Mouse (Mus musculus): ENCODE results near the gene Myom1. TPM values are rescaled to one million over a fixed set of nuclear protein-coding genes. Genes with fewer than 3 reads are reported as not detected.
A peak's percentile ranks its signal among the peaks of the same experiment; 100 is the strongest.

Myom1 gene
- polyA plus RNA-seq, 1 experiment from 2014 or later = 1.3 TPM

GRCm38 (mm10) chr17:70995551-70995950 lies 6.9 kb upstream of the Myom1 start:
- no peaks in the 10 kb centered on the region for H3K27me3 ChIP-seq (replicated peaks)
- WGBS = 96% methylated on average over 6 of the region's 6 CpGs

GRCm38 (mm10) chr17:70997836-70998235 lies 4.6 kb upstream of the Myom1 start:
- H3K9ac ChIP-seq = no peak overlapping the region
- 85% methylated on average over 6 of the region's 6 CpGs for WGBS
- H3K27me3 ChIP-seq (replicated peaks) = no peaks in the 10 kb centered on the region
- H3K9me3 ChIP-seq = no peaks in the 10 kb centered on the region
- no peak overlapping the region for H3K27ac ChIP-seq
- no peaks in the 10 kb centered on the region for H3K36me3 ChIP-seq (replicated peaks)
- no peak overlapping the region for H3K4me2 ChIP-seq
- ATAC-seq (replicated peaks) = no peak
- H3K4me3 ChIP-seq = no peak overlapping the region
- H3K4me1 ChIP-seq = peaks cover 10% of the 10 kb centered on the region

More at GRCm38 (mm10) chr17:70995551-70995950, 6.9 kb upstream of the Myom1 start:
- ATAC-seq (replicated peaks) = no peak
- no peak overlapping the region for H3K9ac ChIP-seq
- H3K4me3 ChIP-seq = no peak overlapping the region
- peaks cover 6% of the 10 kb centered on the region for H3K4me1 ChIP-seq
- no peaks in the 10 kb centered on the region for H3K36me3 ChIP-seq (replicated peaks)
- no peaks in the 10 kb centered on the region for H3K9me3 ChIP-seq
- no peak overlapping the region for H3K4me2 ChIP-seq
- no peak overlapping the region for H3K27ac ChIP-seq

GRCm38 (mm10) chr17:70998400-70998975 lies 3.9 kb upstream of the Myom1 start:
- Histone ChIP-seq H3K9me3 (no peaks in the 10 kb centered on the region), H3K27ac (no peak overlapping the region), H3K9ac (no peak overlapping the region), H3K36me3 (replicated peaks) (no peaks in the 10 kb centered on the region), H3K27me3 (replicated peaks) (no peaks in the 10 kb centered on the region), H3K4me1 (peaks cover 13% of the 10 kb centered on the region), H3K4me3 (no peak overlapping the region), H3K4me2 (no peak overlapping the region)
- 84% methylated on average over 9 of the region's 9 CpGs for WGBS
- no peak for ATAC-seq (replicated peaks)

GRCm38 (mm10) chr17:70999187-70999586 lies 3.2 kb upstream of the Myom1 start:
- Histone ChIP-seq H3K9ac (no peak overlapping the region), H3K27ac (no peak overlapping the region), H3K4me2 (no peak overlapping the region), H3K27me3 (replicated peaks) (no peaks in the 10 kb centered on the region), H3K9me3 (no peaks in the 10 kb centered on the region), H3K4me3 (no peak overlapping the region), H3K36me3 (replicated peaks) (no peaks in the 10 kb centered on the region), H3K4me1 (peaks cover 13% of the 10 kb centered on the region)
- no peak for ATAC-seq (replicated peaks)
- WGBS = 80% methylated on average over 5 of the region's 5 CpGs

- WGBS = 71% methylated on average over 2 of the region's 2 CpGs
- Histone ChIP-seq H3K36me3 (replicated peaks) (no peaks in the 10 kb centered on the region), H3K4me1 (peaks cover 13% of the 10 kb centered on the region), H3K9me3 (no peaks in the 10 kb centered on the region), H3K4me3 (no peak overlapping the region), H3K9ac (no peak overlapping the region), H3K27ac (no peak overlapping the region), H3K27me3 (replicated peaks) (no peaks in the 10 kb centered on the region), H3K4me2 (no peak overlapping the region; the same call in 1 of the 2 replicates)
- no peak for ATAC-seq (replicated peaks)
Observed at GRCm38 (mm10) chr17:71000255-71000654, 2.2 kb upstream of the Myom1 start.

- peak overlapping the region; percentile 75 for H3K4me2 ChIP-seq
- H3K27me3 ChIP-seq (replicated peaks) = no peaks in the 10 kb centered on the region
- H3K9me3 ChIP-seq = no peaks in the 10 kb centered on the region
- H3K4me3 ChIP-seq = peak overlapping the region; percentile 95
- no peak for ATAC-seq (replicated peaks)
- 13% methylated on average over 6 of the region's 6 CpGs for WGBS
- H3K9ac ChIP-seq = no peak overlapping the region
- peaks cover 13% of the 10 kb centered on the region for H3K4me1 ChIP-seq
- no peaks in the 10 kb centered on the region for H3K36me3 ChIP-seq (replicated peaks)
- no peak overlapping the region; the same call in 1 of the 2 replicates for H3K27ac ChIP-seq
Observed at GRCm38 (mm10) chr17:71001067-71001466, 1.4 kb upstream of the Myom1 start.

DNA sequence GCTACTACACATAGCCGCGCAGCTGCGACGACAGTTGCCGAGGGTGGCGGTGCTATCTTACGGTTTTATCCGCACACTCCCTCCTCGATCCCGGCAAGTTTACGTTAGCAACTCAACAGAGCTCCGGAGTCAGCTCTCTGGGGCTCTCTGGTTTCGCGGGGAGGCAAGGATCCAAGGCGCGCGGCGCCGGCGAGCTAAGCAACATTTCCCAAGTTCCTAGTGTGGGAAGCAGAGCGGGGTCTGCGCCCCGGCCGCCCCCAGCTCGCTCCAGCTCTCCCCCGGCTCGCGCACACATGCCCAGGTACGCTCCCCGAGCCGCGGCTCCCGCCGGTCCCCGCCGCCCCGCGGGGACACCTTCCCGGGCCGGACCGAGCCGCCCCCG lies 743 bp upstream of the Myom1 start:
- Histone ChIP-seq H3K4me1 (peaks cover 13% of the 10 kb centered on the region), H3K36me3 (replicated peaks) (no peaks in the 10 kb centered on the region), H3K27me3 (replicated peaks) (no peaks in the 10 kb centered on the region), H3K4me2 (peak overlapping the region; percentile 75), H3K27ac (peak overlapping the region; percentile 95), H3K9me3 (no peaks in the 10 kb centered on the region), H3K4me3 (peak overlapping the region; percentile 95), H3K9ac (peak overlapping the region; percentile 60)
- WGBS = 1% methylated on average over 39 of the region's 43 CpGs
- no peak; the same call in 1 of the 2 replicates for ATAC-seq (replicated peaks)

- Histone ChIP-seq H3K4me2 (peak within 1 kb of the TSS; percentile 75), H3K27me3 (replicated peaks) (no peaks in the 10 kb centered on the region), H3K36me3 (replicated peaks) (no peaks in the 10 kb centered on the region), H3K4me3 (peak within 1 kb of the TSS; percentile 95), H3K27ac (peak within 1 kb of the TSS; percentile 95), H3K4me1 (peaks cover 13% of the 10 kb centered on the region), H3K9me3 (no peaks in the 10 kb centered on the region), H3K9ac (peak within 1 kb of the TSS; percentile 60)
- ATAC-seq (replicated peaks) = peak; percentile 51; the same call in 1 of the 2 replicates
- WGBS = 8% methylated on average over 14 of the region's 14 CpGs
Observed at GRCm38 (mm10) chr17:71002744-71003094, 286 bp downstream of the Myom1 start, which contains the start of gene Myl12a. TSS of gene Myl12a (minus strand) at chr17:71002878.

- H3K9me3 ChIP-seq = no peaks in the 10 kb centered on the region
- no peak overlapping the region; the same call in 1 of the 2 replicates for H3K9ac ChIP-seq
- peak overlapping the region; percentile 95 for H3K4me3 ChIP-seq
- no peak for ATAC-seq (replicated peaks)
- peak overlapping the region; percentile 75 for H3K4me2 ChIP-seq
- no peaks in the 10 kb centered on the region for H3K27me3 ChIP-seq (replicated peaks)
- H3K36me3 ChIP-seq (replicated peaks) = no peaks in the 10 kb centered on the region
- no peak overlapping the region for H3K27ac ChIP-seq
- peaks cover 13% of the 10 kb centered on the region for H3K4me1 ChIP-seq
- WGBS = 67% methylated on average over 4 of the region's 4 CpGs
Observed at GRCm38 (mm10) chr17:71003112-71003511, 679 bp downstream of the Myom1 start.

DNA sequence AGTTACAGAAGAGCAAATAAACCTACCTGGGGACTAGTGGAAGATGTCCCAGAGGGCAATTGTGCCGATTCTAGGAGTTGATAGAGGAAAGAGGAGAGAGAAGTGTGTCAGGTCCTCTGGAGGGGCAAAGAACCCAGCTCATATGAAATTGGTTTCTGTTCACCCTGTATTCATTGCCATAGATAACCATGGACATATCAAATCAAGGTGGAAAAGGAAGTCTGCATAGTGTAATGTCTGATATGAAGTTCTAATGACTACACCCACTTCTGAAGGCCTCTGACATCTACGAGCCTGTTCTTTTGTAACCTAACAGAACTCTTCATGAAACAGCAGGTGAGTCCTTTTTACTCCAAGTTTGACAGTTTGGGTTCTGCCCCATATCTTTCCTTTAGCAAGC lies 1.3 kb downstream of the Myom1 start:
- H3K27ac ChIP-seq = no peak overlapping the region
- no peak for ATAC-seq (replicated peaks)
- no peak overlapping the region for H3K4me2 ChIP-seq
- H3K9ac ChIP-seq = no peak overlapping the region
- no peak overlapping the region for H3K4me3 ChIP-seq
- H3K9me3 ChIP-seq = no peaks in the 10 kb centered on the region
- 93% methylated on average over 2 of the region's 2 CpGs for whole genome bisulfite sequencing
- H3K36me3 ChIP-seq (replicated peaks) = no peaks in the 10 kb centered on the region
- H3K4me1 ChIP-seq = peaks cover 13% of the 10 kb centered on the region
- H3K27me3 ChIP-seq (replicated peaks) = no peaks in the 10 kb centered on the region

- ATAC-seq (replicated peaks) = no peak
- WGBS = 91% methylated on average over 10 of the region's 10 CpGs
- no peaks in the 10 kb centered on the region for H3K36me3 ChIP-seq (replicated peaks)
- H3K4me2 ChIP-seq = no peak overlapping the region
- H3K9ac ChIP-seq = no peak overlapping the region
- H3K4me1 ChIP-seq = peaks cover 13% of the 10 kb centered on the region
- no peak overlapping the region for H3K27ac ChIP-seq
- no peaks in the 10 kb centered on the region for H3K27me3 ChIP-seq (replicated peaks)
- no peak overlapping the region for H3K4me3 ChIP-seq
- H3K9me3 ChIP-seq = no peaks in the 10 kb centered on the region
Observed at GRCm38 (mm10) chr17:71004186-71004960, 1.9 kb downstream of the Myom1 start.

DNA sequence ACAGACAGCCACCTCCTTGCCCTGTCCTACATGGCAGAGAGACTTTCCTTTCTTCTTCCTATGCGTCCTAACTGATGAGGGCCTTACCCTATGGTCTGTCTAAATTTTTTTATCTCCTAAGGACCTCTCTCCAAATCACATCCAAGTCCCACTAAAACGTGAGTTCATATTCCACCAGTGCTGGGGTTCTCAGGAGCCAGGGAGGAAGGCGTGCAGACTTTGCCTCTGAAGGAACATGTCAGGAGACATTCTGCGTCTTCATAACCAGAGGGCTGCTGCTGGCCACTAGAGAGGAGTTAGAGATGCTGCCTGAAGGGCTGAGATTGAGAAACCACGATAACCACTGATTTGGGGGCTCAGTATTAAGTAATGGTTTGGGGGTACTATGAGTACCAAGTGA lies 4.5 kb downstream of the Myom1 start:
- Histone ChIP-seq H3K27ac (no peak overlapping the region), H3K4me2 (no peak overlapping the region), H3K9ac (no peak overlapping the region), H3K27me3 (replicated peaks) (no peaks in the 10 kb centered on the region), H3K4me1 (peaks cover 5% of the 10 kb centered on the region), H3K36me3 (replicated peaks) (no peaks in the 10 kb centered on the region), H3K4me3 (no peak overlapping the region), H3K9me3 (no peaks in the 10 kb centered on the region)
- 82% methylated on average over 5 of the region's 5 CpGs for WGBS
- ATAC-seq (replicated peaks) = no peak

- Histone ChIP-seq H3K4me1 (no peaks in the 10 kb centered on the region), H3K27ac (no peak overlapping the region), H3K9ac (no peak overlapping the region), H3K27me3 (replicated peaks) (no peaks in the 10 kb centered on the region), H3K9me3 (no peaks in the 10 kb centered on the region), H3K4me2 (no peak overlapping the region), H3K4me3 (no peak overlapping the region), H3K36me3 (replicated peaks) (no peaks in the 10 kb centered on the region)
- ATAC-seq (replicated peaks) = no peak
- 87% methylated on average over 3 of the region's 3 CpGs for WGBS
Observed at GRCm38 (mm10) chr17:71008676-71009075, 6.2 kb downstream of the Myom1 start.
